Mouse (Mus musculus) layer of hippocampus, postnatal 10 days (tissue): ENCODE measurements at regions not wholly inside any gene's neighbourhood (a gene's known extent, or its start where the extent isn't known, plus 50 kb on each side); places are given as distances from the start of the nearest gene placed in this dataset.

Source experiments
- DNase-seq, 2 experiments: peaks; one replicate each; pipeline ENCODE4 v3.0.0; 2021; ENCODE audit warnings: low spot score in 2 of 2

DNA sequence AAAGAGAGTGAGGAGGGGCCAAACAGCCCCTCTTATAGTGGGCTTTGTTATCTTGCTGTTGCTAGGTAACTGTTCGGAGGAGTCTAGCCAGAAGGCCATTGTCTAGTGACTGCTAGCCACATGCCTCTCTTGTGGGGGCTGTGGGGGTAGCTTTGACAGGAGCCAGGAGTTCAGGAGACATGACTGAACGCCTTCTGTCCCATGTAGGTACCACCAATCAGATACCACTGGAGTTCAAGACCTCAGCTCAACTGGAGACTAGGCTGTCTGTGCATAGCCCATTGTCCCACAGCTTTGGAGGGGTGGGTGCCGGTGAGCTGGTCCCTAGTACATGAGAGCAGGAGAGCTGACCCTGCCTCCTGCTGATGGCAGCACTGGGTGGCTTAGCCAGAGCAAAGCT is 82.4 kb upstream of the Unc93a2 start:
- no peak for DNase-seq

DNA sequence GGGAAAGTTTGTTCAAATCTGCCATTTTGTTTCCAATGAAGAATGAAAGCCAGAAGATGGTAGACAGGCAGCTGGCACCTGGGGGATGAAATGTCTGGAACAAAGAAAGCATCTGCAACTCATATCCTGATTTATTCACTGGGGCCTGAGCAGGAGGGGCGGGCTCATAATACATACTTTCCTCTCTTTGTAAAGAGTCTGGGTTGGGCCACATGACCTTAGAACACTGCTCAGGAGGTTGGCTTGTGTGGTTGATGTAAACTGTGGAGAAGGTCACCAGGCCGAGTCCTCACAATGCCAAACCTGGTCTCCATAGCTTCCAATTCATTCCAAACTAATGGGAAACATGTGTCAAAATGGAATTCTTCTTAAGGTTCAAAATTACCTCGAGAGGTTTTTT is 79.6 kb upstream of the Unc93a2 start:
- DNase-seq, result no peak

DNA sequence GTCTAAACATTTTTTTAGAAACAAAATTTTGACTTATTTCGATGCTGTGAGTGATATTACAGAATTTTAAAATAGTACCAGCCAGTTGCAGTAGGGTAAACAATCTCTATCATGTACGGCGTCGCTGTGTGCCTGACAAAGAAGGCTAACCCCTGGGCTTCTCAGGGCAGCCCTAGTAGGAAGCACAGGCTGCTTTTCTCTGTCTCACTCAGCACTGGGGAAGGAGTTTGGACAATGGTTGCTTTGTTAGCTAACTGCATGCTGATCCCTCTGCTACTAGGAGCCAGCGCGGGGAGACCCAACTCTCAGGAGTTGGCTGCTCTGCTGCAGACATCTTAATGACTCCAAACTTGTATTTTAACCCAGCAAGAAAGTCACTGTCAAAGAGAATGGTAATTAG is 75.9 kb upstream of the Unc93a2 start:
- DNase-seq, result no peak

DNA sequence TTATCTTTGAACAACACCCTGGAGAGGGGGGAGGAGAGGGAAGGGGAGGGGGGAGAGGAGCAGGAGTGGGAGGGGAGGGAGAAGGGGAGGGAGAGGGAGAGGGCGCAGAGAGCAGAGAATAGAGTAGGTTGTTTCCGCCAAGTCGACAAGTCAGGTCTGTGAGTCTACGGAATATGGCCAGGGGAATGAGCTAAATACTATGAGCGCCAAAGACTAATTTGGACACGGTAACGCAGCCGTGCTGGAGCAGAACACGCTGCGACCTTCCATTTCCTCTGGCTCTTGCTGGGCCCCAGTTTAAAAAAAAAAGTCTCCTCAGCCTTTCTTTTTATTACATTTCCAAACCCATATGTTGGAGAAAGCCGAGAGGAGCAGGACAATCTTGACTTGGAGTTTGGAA is 71.7 kb upstream of the Unc93a2 start:
- DNase-seq, result no peak

DNA sequence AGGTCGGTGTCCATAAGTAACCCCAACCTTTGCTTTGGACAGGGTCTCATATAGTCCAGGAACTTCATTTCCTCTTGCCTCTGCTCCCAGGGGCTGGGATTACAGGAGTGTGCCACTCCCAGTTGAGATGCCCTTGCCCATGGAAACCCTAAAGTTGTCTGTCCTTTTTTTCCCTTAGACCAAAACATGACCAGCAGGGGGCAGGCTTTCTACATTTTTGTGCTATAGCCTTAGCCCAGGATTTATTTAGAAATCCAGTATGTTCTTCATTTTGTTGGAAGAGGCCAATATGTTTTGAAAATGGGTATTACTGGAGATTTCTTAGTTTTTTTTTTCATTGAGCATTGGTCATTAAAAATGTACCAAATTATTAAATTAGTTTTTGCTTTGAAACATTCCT is 58.6 kb upstream of the Unc93a2 start:
- peak; percentile 80 for DNase-seq

DNA sequence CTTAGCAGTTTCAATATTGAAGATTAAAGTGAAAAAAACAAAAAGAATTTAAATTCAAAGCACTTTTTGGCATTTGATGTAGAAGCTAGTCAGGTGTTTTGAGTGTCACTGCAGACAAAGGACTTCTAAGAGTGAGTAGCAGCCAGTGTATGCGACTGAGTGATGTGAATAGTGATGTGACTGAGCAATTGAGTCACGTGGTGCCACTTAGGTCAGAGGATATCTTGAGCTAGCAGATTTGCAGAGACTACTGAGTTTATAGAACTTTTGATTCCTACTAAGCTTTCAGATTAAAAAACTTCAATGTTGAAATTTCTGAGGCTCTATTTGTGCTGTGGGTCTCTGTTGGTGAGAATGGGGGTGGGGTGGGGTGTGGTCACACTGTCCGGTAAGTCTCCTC is 49.8 kb upstream of the Unc93a2 start:
- no peak for DNase-seq
